Mouse (Mus musculus) left cerebral cortex, adult 18-20 months (tissue): ENCODE measurements at regions not wholly inside any gene's neighbourhood (a gene's known extent, or its start where the extent isn't known, plus 50 kb on each side); places are given as distances from the start of the nearest gene placed in this dataset.
"Not testable (repeated sequence)": the region's sequence is repeated elsewhere in the genome, so short reads cannot be mapped to it uniquely, and the experiment has no call there.

Experiments
- DNase-seq, 2 experiments: peaks; one replicate each; pipeline ENCODE4 v3.0.0; 2021 to 2022; ENCODE audit warnings: low spot score in 2 of 2, mixed read lengths in 1 of 2

GRCm38 (mm10) chr13:6855199-6856148 lies 206.9 kb upstream of the Pfkp start:
- no peak for DNase-seq

GRCm38 (mm10) chr13:6837446-6837845 lies 188.9 kb upstream of the Pfkp start:
- DNase-seq = no peak

DNA sequence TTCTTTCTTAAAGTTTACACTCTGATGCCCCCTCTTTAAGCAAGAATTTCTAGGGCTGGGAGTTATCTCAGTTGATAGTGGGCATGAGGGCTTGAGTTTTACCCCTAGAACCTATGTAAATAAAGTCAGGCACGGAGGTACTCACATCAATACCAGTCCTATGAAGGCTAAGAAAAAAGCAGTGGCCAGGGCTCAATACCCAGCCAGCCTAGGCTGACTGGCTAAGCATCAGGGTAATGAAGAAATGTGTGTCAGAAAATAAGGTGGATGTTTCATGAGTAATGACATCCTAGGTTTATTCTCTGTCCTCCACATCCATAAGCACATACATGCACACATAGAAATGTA lies 188.5 kb upstream of the Pfkp start:
- no peak for DNase-seq

- peak; percentile 49 to 61 for DNase-seq
These were observed 187.9 kb upstream of the Pfkp start for GRCm38 (mm10) chr13:6836351-6837074.

GRCm38 (mm10) chr13:6829882-6830281 lies 181.3 kb upstream of the Pfkp start:
- DNase-seq = no peak

- no peak for DNase-seq
These were observed 180.8 kb upstream of the Pfkp start for GRCm38 (mm10) chr13:6829346-6829745.

DNA sequence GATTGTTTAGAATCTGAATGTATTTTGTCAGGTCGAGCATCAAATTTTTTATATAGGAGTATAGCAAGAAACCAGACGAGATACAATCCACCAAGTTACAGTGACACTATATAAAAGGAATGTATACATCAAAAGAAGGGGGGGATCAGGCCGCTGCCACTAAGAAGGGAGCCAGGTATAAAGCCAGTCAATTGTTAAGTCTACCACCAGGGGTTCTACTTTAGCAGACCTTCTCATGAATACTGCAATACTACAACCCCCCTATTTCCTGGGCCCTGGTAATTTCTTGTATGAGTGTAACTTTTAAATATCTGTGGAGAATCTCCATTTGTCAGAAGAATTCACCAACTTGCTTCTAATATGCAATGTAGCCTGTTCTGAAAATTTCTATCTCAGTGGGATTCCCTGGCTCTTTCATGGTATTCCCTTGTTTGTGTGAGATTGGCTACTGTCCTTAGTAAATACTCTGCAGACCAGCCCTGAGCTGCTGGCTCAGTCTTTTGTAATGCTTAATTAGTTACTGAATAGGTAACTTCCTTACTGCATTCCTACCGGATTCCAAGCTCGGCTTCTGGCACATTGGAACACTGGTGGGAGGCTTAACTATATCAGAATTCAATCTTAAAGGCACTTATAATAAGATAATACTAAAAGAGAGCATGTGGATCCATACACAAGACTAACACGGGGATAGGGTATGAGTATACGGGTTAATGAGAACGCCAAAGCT lies 180.2 kb upstream of the Pfkp start:
- not testable (repeated sequence) for DNase-seq

GRCm38 (mm10) chr13:6802243-6803157 lies 153.9 kb upstream of the Pfkp start:
- DNase-seq = no peak

DNA sequence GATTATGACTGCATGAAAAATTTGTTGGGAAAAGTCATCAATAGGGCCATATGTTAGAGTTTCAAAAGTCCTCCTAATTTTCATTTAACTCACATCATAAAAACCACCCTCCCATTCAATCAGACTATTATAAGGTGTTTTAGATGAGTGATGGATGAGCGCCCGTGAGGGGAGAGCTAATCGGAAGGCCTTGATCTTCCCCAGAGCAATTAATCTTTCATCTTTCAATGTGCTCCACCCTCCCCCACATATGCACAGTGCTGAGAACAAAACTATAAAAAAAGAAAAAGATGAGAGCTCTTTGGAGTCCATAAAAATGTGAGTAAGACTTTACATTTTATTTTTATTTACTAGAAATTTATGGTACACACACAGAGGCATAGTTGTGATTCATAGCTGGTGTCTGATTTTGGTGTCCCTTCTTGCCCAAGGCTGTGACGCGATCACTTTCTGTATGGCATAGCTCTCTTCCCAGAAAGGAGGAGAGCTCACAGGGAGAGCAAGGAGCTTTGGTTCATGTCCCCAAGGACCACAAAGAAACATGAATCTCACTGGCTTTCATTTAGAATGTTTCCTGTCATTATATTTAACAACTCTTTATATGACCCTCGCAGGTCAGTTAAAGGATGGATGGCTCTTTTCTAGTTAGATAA lies 119.5 kb upstream of the Pfkp start:
- no peak for DNase-seq

GRCm38 (mm10) chr13:6757151-6757550 lies 108.6 kb upstream of the Pfkp start:
- DNase-seq = no peak

GRCm38 (mm10) chr13:6751599-6751998 lies 103.0 kb upstream of the Pfkp start:
- DNase-seq = no peak

- DNase-seq = no peak
These were observed 102.6 kb upstream of the Pfkp start for GRCm38 (mm10) chr13:6751149-6751548.

- no peak for DNase-seq
These were observed 93.3 kb upstream of the Pfkp start for GRCm38 (mm10) chr13:6741916-6742315.

DNA sequence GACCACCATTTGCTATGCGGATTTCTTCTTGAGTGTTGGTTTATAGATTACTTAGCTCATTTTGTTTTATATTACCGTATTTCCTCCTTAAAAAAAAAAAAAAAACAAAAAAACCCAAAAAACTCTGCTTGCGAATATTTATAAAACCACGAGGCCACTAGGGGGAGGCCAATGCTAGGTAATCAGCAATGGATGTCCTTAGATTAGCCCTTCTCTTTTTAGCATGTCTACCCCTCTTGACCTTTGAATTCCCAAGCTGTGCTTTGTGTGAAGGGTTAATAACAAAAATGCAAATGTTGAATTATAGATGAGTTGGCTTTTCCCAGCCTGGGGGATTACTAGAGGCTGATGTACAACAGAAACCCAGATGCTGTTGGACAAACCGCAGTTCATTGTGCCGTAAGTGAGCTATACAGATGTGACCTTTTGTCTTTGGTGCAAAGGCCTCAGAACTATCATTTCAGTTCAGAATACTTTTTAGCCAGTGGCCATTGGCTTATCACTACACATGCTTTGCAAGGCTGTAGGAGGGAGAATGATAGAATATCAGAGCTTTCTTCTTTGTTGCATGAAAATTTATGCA lies 88.5 kb upstream of the Pfkp start:
- no peak for DNase-seq
